Mouse (Mus musculus): ENCODE results near the gene E130311K13Rik. TPM values are rescaled to one million over a fixed set of nuclear protein-coding genes. Genes with fewer than 3 reads are reported as not detected.

Gene E130311K13Rik
- polyA plus RNA-seq, 1 experiment from 2014 or later, result 3.7 TPM

DNA sequence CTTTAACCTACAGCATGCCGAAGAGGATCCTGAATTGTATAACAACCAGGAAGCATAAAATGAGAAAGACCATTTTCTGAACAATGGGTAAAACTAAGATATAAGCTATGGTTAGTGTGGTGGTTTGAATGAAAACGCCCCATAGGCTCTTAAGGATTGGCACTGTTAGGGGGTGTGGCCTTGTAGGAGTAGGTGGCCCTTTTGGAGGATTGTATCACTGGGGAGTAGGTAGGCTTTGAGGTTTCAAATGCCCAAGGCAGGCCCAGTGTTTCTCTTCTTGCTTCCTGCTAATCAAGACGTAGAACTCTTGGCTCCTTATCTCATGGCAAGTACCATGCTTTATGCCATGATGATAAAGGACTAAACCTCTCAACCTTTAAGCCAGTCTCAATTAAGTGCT lies 20.6 kb upstream of the E130311K13Rik start:
- Histone ChIP-seq H3K27ac (ENCODE audit: low read length) (no peak overlapping the region), H3K4me2 (ENCODE audit: low read depth, low read length) (no peak overlapping the region), H3K36me3 (ENCODE audit: control insufficient read depth, insufficient read depth) (0 out of 2 replicates have a peak, but pooled peaks cover 5% of the 10 kb centered on the region), H3K27me3 (ENCODE audit: control insufficient read depth, insufficient read depth, low read length) (no peaks in the 10 kb centered on the region), H3K9me3 (replicated peaks; ENCODE audit: control insufficient read depth, low read length) (no peaks in the 10 kb centered on the region), H3K4me1 (ENCODE audit: control insufficient read depth, insufficient read depth, low read length) (no peaks in the 10 kb centered on the region), H3K9ac (ENCODE audit: low read length) (no peak overlapping the region), H3K4me3 (ENCODE audit: low read length) (no peak overlapping the region)
- 64% methylated on average over 3 of the region's 3 CpGs for WGBS
- no peak for ATAC-seq (replicated peaks; ENCODE audit: extremely low read depth, insufficient read depth, low FRiP score)

- H3K27ac ChIP-seq (ENCODE audit: low read length), result no peak overlapping the region
- no peaks in the 10 kb centered on the region for H3K27me3 ChIP-seq (ENCODE audit: control insufficient read depth, insufficient read depth, low read length)
- ATAC-seq (replicated peaks; ENCODE audit: extremely low read depth, insufficient read depth, low FRiP score), result no peak
- no peaks in the 10 kb centered on the region for H3K9me3 ChIP-seq (replicated peaks; ENCODE audit: control insufficient read depth, low read length)
- H3K4me3 ChIP-seq (ENCODE audit: low read length), result no peak overlapping the region
- peaks cover 11% of the 10 kb centered on the region for H3K36me3 ChIP-seq (ENCODE audit: control insufficient read depth, insufficient read depth)
- no peak overlapping the region for H3K9ac ChIP-seq (ENCODE audit: low read length)
- no peaks in the 10 kb centered on the region for H3K4me1 ChIP-seq (ENCODE audit: control insufficient read depth, insufficient read depth, low read length)
- H3K4me2 ChIP-seq (ENCODE audit: low read depth, low read length), result no peak overlapping the region
- 67% methylated on average over 2 of the region's 2 CpGs for WGBS
Measured at GRCm38 (mm10) chr3:63941204-63941850, 12.1 kb upstream of the E130311K13Rik start.

- Histone ChIP-seq H3K4me1 (ENCODE audit: control insufficient read depth, insufficient read depth, low read length) (no peaks in the 10 kb centered on the region), H3K4me3 (ENCODE audit: low read length) (no peak overlapping the region), H3K36me3 (ENCODE audit: control insufficient read depth, insufficient read depth) (peaks cover 5% of the 10 kb centered on the region), H3K9me3 (replicated peaks; ENCODE audit: control insufficient read depth, low read length) (no peaks in the 10 kb centered on the region), H3K9ac (ENCODE audit: low read length) (no peak overlapping the region), H3K27me3 (ENCODE audit: control insufficient read depth, insufficient read depth, low read length) (no peaks in the 10 kb centered on the region), H3K4me2 (ENCODE audit: low read depth, low read length) (no peak overlapping the region), H3K27ac (ENCODE audit: low read length) (no peak overlapping the region)
- 87% methylated on average over 2 of the region's 2 CpGs for WGBS
- ATAC-seq (replicated peaks; ENCODE audit: extremely low read depth, insufficient read depth, low FRiP score), result no peak
Measured at GRCm38 (mm10) chr3:63938928-63939327, 9.7 kb upstream of the E130311K13Rik start.

DNA sequence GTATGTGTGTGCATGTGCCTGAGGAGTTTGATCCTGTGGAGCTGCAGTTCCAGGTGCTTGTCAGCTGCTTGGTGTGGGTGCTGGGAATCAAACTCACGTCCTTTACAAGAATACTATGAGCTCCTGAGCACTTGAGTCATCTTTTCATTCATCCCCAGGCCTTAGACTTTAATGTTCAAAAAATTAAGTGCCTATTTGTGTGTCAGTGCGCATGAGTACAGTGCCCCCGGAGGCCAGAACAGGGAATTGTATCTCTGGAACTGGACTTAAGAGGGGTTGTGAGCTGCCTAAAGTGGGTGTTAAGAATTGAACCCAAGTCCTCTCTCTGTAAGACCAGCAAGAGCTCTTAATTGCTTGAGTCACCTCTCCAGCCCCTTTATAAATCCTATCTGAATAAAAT lies 9.6 kb downstream of the E130311K13Rik start:
- Histone ChIP-seq H3K9me3 (replicated peaks; ENCODE audit: control insufficient read depth, low read length) (no peaks in the 10 kb centered on the region), H3K9ac (ENCODE audit: low read length) (no peak overlapping the region), H3K27me3 (ENCODE audit: control insufficient read depth, insufficient read depth, low read length) (no peaks in the 10 kb centered on the region), H3K27ac (ENCODE audit: low read length) (no peak overlapping the region), H3K36me3 (ENCODE audit: control insufficient read depth, insufficient read depth) (peaks cover 4% of the 10 kb centered on the region), H3K4me3 (ENCODE audit: low read length) (no peak overlapping the region), H3K4me1 (ENCODE audit: control insufficient read depth, insufficient read depth, low read length) (no peaks in the 10 kb centered on the region), H3K4me2 (ENCODE audit: low read depth, low read length) (no peak overlapping the region)
- 68% methylated on average over 3 of the region's 3 CpGs for whole genome bisulfite sequencing
- no peak for ATAC-seq (replicated peaks; ENCODE audit: extremely low read depth, insufficient read depth, low FRiP score)

- H3K9ac ChIP-seq (ENCODE audit: low read length), result no peak overlapping the region
- H3K27me3 ChIP-seq (ENCODE audit: control insufficient read depth, insufficient read depth, low read length), result no peaks in the 10 kb centered on the region; the same call in 1 of the 2 replicates
- no peaks in the 10 kb centered on the region for H3K9me3 ChIP-seq (replicated peaks; ENCODE audit: control insufficient read depth, low read length)
- ATAC-seq (replicated peaks; ENCODE audit: extremely low read depth, insufficient read depth, low FRiP score), result no peak
- peaks cover 1% of the 10 kb centered on the region; the same call in 1 of the 2 replicates for H3K4me1 ChIP-seq (ENCODE audit: control insufficient read depth, insufficient read depth, low read length)
- no peak overlapping the region for H3K4me2 ChIP-seq (ENCODE audit: low read depth, low read length)
- no peak overlapping the region for H3K4me3 ChIP-seq (ENCODE audit: low read length)
- no peak overlapping the region for H3K27ac ChIP-seq (ENCODE audit: low read length)
- no peaks in the 10 kb centered on the region for H3K36me3 ChIP-seq (ENCODE audit: control insufficient read depth, insufficient read depth)
- 64% methylated on average over 4 of the region's 4 CpGs for WGBS
Measured at GRCm38 (mm10) chr3:63910301-63910700, 19.0 kb downstream of the E130311K13Rik start.

DNA sequence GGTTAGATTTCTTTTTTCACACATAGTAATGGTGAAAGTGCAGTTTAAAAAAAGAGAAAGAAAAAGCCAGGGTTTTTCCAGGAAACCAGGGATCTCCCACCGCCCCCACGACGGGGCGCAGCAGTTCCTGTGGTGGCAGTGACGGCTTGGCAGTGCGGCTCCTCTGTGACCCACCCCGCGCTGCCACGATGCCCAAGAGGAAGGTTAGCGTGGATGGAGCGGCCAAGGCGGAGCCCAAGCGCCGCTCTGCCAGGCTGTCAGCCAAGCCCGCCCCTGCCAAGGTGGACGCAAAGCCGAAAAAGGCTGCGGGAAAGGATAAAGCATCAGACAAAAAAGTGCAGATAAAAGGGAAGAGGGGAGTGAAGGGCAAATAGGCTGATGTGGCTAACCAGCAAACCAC lies 24.0 kb downstream of the E130311K13Rik start:
- 5% methylated on average over 18 of the region's 18 CpGs for WGBS
- H3K4me1 ChIP-seq (ENCODE audit: control insufficient read depth, insufficient read depth, low read length), result peaks cover 4% of the 10 kb centered on the region; the same call in 1 of the 2 replicates
- H3K4me3 ChIP-seq (ENCODE audit: low read length), result peak overlapping the region; percentile 48
- H3K4me2 ChIP-seq (ENCODE audit: low read depth, low read length), result peak overlapping the region; percentile 72
- H3K36me3 ChIP-seq (ENCODE audit: control insufficient read depth, insufficient read depth), result no peaks in the 10 kb centered on the region
- peak overlapping the region; percentile 49 for H3K9ac ChIP-seq (ENCODE audit: low read length)
- no peaks in the 10 kb centered on the region for H3K9me3 ChIP-seq (replicated peaks; ENCODE audit: control insufficient read depth, low read length)
- H3K27me3 ChIP-seq (ENCODE audit: control insufficient read depth, insufficient read depth, low read length), result peaks cover 4% of the 10 kb centered on the region
- H3K27ac ChIP-seq (ENCODE audit: low read length), result no peak overlapping the region
- no peak for ATAC-seq (replicated peaks; ENCODE audit: extremely low read depth, insufficient read depth, low FRiP score)

- 81% methylated on average over 2 of the region's 2 CpGs for WGBS
- Histone ChIP-seq H3K36me3 (ENCODE audit: control insufficient read depth, insufficient read depth) (no peaks in the 10 kb centered on the region), H3K4me1 (ENCODE audit: control insufficient read depth, insufficient read depth, low read length) (peaks cover 7% of the 10 kb centered on the region; the same call in 1 of the 2 replicates), H3K27me3 (ENCODE audit: control insufficient read depth, insufficient read depth, low read length) (peaks cover 5% of the 10 kb centered on the region), H3K27ac (ENCODE audit: low read length) (no peak overlapping the region), H3K4me3 (ENCODE audit: low read length) (no peak overlapping the region), H3K9ac (ENCODE audit: low read length) (no peak overlapping the region), H3K4me2 (ENCODE audit: low read depth, low read length) (no peak overlapping the region), H3K9me3 (replicated peaks; ENCODE audit: control insufficient read depth, low read length) (no peaks in the 10 kb centered on the region)
- ATAC-seq (replicated peaks; ENCODE audit: extremely low read depth, insufficient read depth, low FRiP score), result no peak
Measured at GRCm38 (mm10) chr3:63904157-63904556, 25.1 kb downstream of the E130311K13Rik start.

GRCm38 (mm10) chr3:63900021-63900571 lies 29.2 kb downstream of the E130311K13Rik start:
- Histone ChIP-seq H3K27ac (ENCODE audit: low read length) (no peak overlapping the region), H3K9ac (ENCODE audit: low read length) (no peak overlapping the region), H3K36me3 (ENCODE audit: control insufficient read depth, insufficient read depth) (no peaks in the 10 kb centered on the region), H3K4me2 (ENCODE audit: low read depth, low read length) (peak overlapping the region; percentile 100), H3K27me3 (ENCODE audit: control insufficient read depth, insufficient read depth, low read length) (peaks cover 5% of the 10 kb centered on the region; the same call in 1 of the 2 replicates), H3K4me3 (ENCODE audit: low read length) (peak overlapping the region; percentile 74), H3K4me1 (ENCODE audit: control insufficient read depth, insufficient read depth, low read length) (peaks cover 6% of the 10 kb centered on the region; the same call in 1 of the 2 replicates), H3K9me3 (replicated peaks; ENCODE audit: control insufficient read depth, low read length) (no peaks in the 10 kb centered on the region)
- 7% methylated on average over 12 of the region's 12 CpGs for WGBS
- ATAC-seq (replicated peaks; ENCODE audit: extremely low read depth, insufficient read depth, low FRiP score), result no peak

DNA sequence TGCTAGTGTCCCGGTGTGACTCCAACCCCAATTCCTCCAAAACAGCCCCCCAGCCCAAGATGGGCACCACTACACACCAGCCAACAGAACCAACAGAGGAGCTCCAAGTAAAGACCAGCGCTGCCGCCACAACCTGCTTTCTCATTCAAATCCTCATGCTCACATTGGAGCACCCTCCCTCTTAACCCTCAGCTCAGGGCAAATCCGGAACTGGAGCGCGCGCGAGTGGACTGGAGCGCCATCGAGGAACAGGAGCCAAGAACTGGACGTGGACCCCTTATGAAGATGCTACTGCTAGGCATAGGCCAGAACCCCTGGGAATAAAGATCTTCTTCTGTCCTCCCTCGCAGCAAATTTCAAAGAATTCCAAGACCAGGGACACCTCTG lies 30.0 kb downstream of the E130311K13Rik start, which contains the start of gene Plch1:
Gene Plch1, minus strand, starts transcription at position 164 of the 387 bp plus-strand sequence.
- Histone ChIP-seq H3K27me3 (ENCODE audit: control insufficient read depth, insufficient read depth, low read length) (peaks cover 4% of the 10 kb centered on the region; the same call in 1 of the 2 replicates), H3K4me2 (ENCODE audit: low read depth, low read length) (peak within 1 kb of the TSS; percentile 100), H3K4me3 (ENCODE audit: low read length) (peak within 1 kb of the TSS; percentile 74), H3K27ac (ENCODE audit: low read length) (no peak within 1 kb of the TSS), H3K4me1 (ENCODE audit: control insufficient read depth, insufficient read depth, low read length) (peaks cover 5% of the 10 kb centered on the region; the same call in 1 of the 2 replicates), H3K9me3 (replicated peaks; ENCODE audit: control insufficient read depth, low read length) (no peaks in the 10 kb centered on the region), H3K9ac (ENCODE audit: low read length) (peak within 1 kb of the TSS; percentile 71), H3K36me3 (ENCODE audit: control insufficient read depth, insufficient read depth) (no peaks in the 10 kb centered on the region)
- peak; percentile 69 for ATAC-seq (replicated peaks; ENCODE audit: extremely low read depth, insufficient read depth, low FRiP score)
- WGBS, result under 1% methylated on average over 12 of the region's 12 CpGs
